Mouse (Mus musculus) stomach, postnatal 0 days (tissue): ENCODE results near the gene Bola2. TPM values are rescaled to one million over a fixed set of nuclear protein-coding genes. Genes with fewer than 3 reads are reported as not detected.
"Not testable (repeated sequence)": the region's sequence is repeated elsewhere in the genome, so short reads cannot be mapped to it uniquely, and the experiment has no call there.

ENCODE experiments used
- ATAC-seq: fragments of 200-750 bp; cut with Nextera tagmentation; 2 replicates; pipeline ENCODE4 v1.8.0; 2017; ENCODE audit not compliant: low FRiP score, low TSS enrichment
- DNase-seq: peaks from one replicate; pipeline ENCODE4 v3.0.0-alpha.2; 2016; ENCODE audit warnings: low spot score
- H3K27ac ChIP-seq: fragments of 300-500 bp; sonication (generic); replicated peaks from 2 replicates; pipeline ENCODE4 v1.5.1; 2014; ENCODE audit warnings: mild to moderate bottlenecking, control low read depth
- H3K27me3 ChIP-seq: fragments of 300-500 bp; sonication (generic); 2 replicates; pipeline ENCODE4 v1.6.1; 2014; ENCODE audit warnings: low read length; ENCODE audit not compliant: control insufficient read depth, insufficient read depth
- H3K36me3 ChIP-seq: fragments of 300-500 bp; sonication (generic); 2 replicates; pipeline ENCODE4 v1.6.1; 2014; ENCODE audit warnings: low read length, mixed read lengths; ENCODE audit not compliant: control insufficient read depth, insufficient read depth
- H3K4me1 ChIP-seq: fragments of 300-500 bp; sonication (generic); replicated peaks from 2 replicates; pipeline ENCODE4 v1.6.1; 2014; ENCODE audit warnings: antibody characterized with exemption; ENCODE audit not compliant: control insufficient read depth, insufficient read depth
- H3K4me2 ChIP-seq: fragments of 300-500 bp; sonication (generic); replicated peaks from 2 replicates; pipeline ENCODE4 v1.6.1; 2014; ENCODE audit warnings: low read depth, mild to moderate bottlenecking, control low read depth, moderate library complexity
- H3K4me3 ChIP-seq: fragments of 300-500 bp; sonication (generic); 2 replicates; pipeline ENCODE4 v1.5.1; 2014; ENCODE audit warnings: low read depth, low read length, control low read depth
- H3K9ac ChIP-seq: fragments of 300-500 bp; sonication (generic); 2 replicates; pipeline ENCODE4 v1.6.1; 2014; ENCODE audit warnings: mild to moderate bottlenecking, low read length, control low read depth, mixed read lengths
- H3K9me3 ChIP-seq: fragments of 300-500 bp; sonication (generic); 2 replicates; pipeline ENCODE4 v1.6.1; 2016; ENCODE audit warnings: low read length; ENCODE audit not compliant: control insufficient read depth
- CTCF ChIP-seq: IDR thresholded peaks from 2 replicates; pipeline ENCODE4 v1.5.1; 2016; ENCODE audit warnings: antibody characterized with exemption, low read depth, mild to moderate bottlenecking, moderate library complexity
- EP300 ChIP-seq: optimal IDR thresholded peaks from 2 replicates; pipeline ENCODE3; 2016; ENCODE audit warnings: antibody characterized with exemption
- WGBS: fragments of 180-500 bp; shearing (Covaris S2); extraction: QIAGEN DNeasy Blood & Tissue Kit; methylation state at CpG from one replicate; pipeline ENCODE4 v1.1.7; 2014; 5-methylcytosine and 5-hydroxymethylcytosine counted together
- polyA plus RNA-seq: library from polyadenylated mRNA; unstranded; fragments of >200 nt; fragmentation: Nextera tagmentation; extraction: Ambion mirVana; gene quantifications from 2 replicates; pipeline ENCODE4 v1.2.1, GENCODE M21; 2015

Gene Bola2
- polyA plus RNA-seq, 1 experiment from 2014 or later, result 93.4 TPM

DNA sequence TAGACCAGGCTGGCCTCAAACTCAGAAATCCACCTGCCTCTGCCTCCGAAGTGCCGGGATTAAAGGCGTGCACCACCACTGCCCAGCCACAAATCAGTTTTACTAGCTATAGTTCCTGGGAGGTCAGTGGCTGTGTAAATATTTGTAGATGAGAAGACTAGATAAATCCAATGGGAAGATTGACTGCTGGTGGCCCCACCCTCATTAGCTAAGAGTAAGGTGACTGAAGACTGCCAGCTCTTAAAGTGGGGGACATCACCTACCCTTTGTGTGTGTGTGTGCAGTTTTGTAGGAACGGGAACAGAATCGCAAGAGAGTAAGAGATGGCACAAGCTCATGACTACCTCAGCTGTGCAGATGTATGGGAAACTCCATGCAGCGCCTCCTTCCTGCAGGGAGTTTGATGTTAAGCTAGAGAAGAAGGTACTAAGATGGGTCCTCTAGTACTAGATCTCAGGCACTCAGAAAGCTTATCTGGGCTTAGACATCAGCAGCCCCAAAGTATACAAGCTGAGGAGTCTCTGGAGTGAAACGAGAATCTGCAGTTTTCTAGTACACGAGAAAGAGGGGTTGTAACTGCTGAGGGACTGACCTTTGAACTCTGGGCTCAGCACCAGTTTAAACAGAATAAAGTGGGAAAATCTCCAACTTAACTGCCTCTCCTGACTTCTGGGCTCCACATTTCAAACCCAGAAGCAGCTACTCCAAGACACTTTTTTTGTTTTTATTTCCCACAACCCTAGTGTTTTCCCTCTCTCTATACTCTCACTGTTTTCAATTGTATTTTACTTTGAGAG lies 16.5 kb upstream of the Bola2 start:
- no peak for TF ChIP-seq EP300
- TF ChIP-seq CTCF, result no peak
- 53% methylated on average over 8 of the region's 8 CpGs for WGBS

DNA sequence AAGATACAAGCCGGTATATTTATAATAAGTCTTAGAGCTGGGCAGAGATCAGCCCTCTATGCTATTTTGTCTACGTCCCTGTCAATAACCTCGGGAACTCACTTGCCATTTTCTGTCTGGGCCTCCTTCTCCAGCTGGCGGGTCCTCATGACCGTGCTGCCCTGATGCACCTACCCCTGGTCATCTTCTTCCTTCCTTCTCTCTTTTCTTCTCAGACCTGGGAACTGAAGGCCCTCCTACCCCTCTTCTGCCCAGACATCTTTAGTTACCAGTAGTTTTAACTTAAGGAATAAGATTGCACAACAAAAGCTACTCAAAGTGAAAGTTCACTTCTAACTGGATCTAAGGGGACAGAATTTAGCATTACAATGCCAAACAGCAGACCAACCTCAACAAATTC lies 15.5 kb upstream of the Bola2 start:
- Histone ChIP-seq H3K4me1 (0 out of 2 replicates have a peak, but pooled peaks cover 4% of the 10 kb centered on the region), H3K4me3 (no peak overlapping the region), H3K9ac (no peak overlapping the region), H3K27ac (no peak overlapping the region), H3K36me3 (no peaks in the 10 kb centered on the region), H3K9me3 (no peaks in the 10 kb centered on the region), H3K27me3 (no peaks in the 10 kb centered on the region), H3K4me2 (no peak overlapping the region)
- 81% methylated on average over 5 of the region's 5 CpGs for WGBS
- no peak for ATAC-seq
- TF ChIP-seq EP300 (no peak), CTCF (no peak)
- DNase-seq, result no peak

More for the DNA sequence above, 16.5 kb upstream of the Bola2 start:
- Histone ChIP-seq H3K4me1 (0 out of 2 replicates have a peak, but pooled peaks cover 4% of the 10 kb centered on the region), H3K9me3 (no peaks in the 10 kb centered on the region), H3K27ac (no peak overlapping the region), H3K4me3 (no peak overlapping the region), H3K27me3 (no peaks in the 10 kb centered on the region), H3K36me3 (no peaks in the 10 kb centered on the region), H3K9ac (no peak overlapping the region), H3K4me2 (no peak overlapping the region)
- DNase-seq (no peak), ATAC-seq (peak; percentile 33)

DNA sequence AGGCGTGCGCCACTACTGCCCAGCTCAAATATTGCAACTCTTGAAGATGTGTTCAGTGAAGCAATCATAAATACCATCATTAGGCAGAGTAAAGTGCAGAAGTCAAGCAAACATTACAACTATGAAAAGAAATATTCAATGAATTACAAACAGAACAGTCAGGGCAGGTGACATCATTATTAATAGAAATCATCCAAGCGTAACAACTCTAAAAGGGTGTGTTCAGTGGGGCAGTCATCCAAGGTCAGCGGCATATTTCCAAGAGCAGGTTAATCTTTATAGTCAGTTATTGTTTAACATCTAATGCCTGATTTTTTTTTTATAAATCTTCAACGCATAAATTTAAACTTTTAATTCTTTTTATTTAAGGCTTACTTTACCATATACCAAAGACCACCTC lies 14.0 kb upstream of the Bola2 start:
- no peak overlapping the region for H3K4me2 ChIP-seq
- no peaks in the 10 kb centered on the region for H3K27me3 ChIP-seq
- DNase-seq, result no peak
- WGBS, result 69% methylated on average over 5 of the region's 5 CpGs
- no peak overlapping the region for H3K27ac ChIP-seq
- H3K9ac ChIP-seq, result no peak overlapping the region
- no peak for ATAC-seq
- no peak for TF ChIP-seq EP300
- TF ChIP-seq CTCF, result no peak
- 0 out of 2 replicates have a peak, but pooled peaks cover 4% of the 10 kb centered on the region for H3K4me1 ChIP-seq
- no peaks in the 10 kb centered on the region for H3K36me3 ChIP-seq
- no peaks in the 10 kb centered on the region for H3K9me3 ChIP-seq
- no peak overlapping the region for H3K4me3 ChIP-seq

DNA sequence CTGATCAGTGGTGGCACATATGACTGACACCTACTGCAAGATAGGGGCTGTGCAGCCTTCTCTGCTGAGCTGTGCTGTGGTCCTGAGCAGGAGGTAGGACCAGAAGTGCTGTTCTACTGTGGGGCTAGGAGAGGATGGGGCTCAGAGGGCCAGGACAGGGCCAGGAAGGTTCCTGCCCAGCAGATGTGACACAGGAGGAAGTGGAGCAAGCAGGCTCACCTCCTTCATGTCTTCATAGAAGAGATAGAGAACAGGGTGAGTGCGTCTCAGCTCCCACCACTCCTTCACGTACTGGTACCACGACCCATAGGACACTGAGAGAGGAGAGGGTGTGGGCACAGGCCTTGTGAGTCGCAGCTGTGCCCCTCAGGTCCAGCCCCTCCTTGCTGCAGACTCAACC lies 7.0 kb upstream of the Bola2 start:
- not testable (repeated sequence) for H3K4me2 ChIP-seq, ATAC-seq, H3K27ac ChIP-seq, H3K36me3 ChIP-seq, H3K9ac ChIP-seq, H3K4me1 ChIP-seq, H3K9me3 ChIP-seq, H3K27me3 ChIP-seq, DNase-seq, H3K4me3 ChIP-seq
- WGBS, result 78% methylated on average over 4 of the region's 4 CpGs

DNA sequence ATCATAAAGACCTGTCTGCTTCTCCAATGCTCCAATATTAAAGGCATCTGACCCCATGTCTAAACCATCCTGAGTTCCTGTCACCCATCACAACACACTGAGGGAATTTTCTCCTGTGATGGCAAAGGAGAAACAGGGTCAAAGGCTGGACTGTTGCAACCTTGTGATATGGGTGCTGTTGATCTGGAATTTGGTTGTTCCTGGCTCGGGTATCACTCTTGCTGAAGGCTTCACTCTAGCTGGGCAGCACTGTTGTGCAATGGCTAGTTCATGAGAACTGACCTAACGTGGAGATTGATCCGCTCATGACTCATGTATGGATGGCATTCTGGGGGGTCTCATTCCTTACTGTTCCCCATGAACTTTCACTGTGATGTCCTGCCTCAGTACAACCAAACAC lies 6.2 kb upstream of the Bola2 start:
- WGBS, result 82% methylated on average over 3 of the region's 3 CpGs
- Histone ChIP-seq H3K27ac (no peak overlapping the region), H3K36me3 (no peaks in the 10 kb centered on the region; the same call in none of the 2 replicates), H3K4me1 (no peaks in the 10 kb centered on the region), H3K4me2 (no peak overlapping the region), H3K9ac (no peak overlapping the region), H3K27me3 (no peaks in the 10 kb centered on the region), H3K9me3 (no peaks in the 10 kb centered on the region), H3K4me3 (no peak overlapping the region)
- DNase-seq (no peak), ATAC-seq (no peak)
- TF ChIP-seq EP300, result no peak
- TF ChIP-seq CTCF, result no peak

DNA sequence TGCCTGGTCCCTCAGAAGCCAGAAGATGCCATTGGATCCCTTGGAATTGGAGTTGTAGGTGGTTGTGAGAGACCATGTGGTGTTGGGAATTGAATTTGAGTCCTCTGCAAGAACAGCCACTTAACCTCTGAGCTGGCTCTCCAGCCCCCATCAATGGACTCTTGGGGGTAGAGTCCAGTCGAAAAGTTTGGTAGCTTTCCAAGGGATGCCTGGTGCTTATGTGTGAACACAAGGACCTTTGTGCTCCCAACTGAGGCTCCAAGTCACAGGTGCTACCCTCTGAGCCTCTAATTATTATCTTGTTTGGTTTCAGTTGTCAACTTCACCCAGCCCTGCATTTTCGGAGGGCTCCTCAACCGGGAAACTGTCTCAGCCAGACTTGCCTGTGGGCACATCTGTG lies 4.5 kb upstream of the Bola2 start:
- DNase-seq, result no peak
- no peak overlapping the region for H3K9ac ChIP-seq
- H3K36me3 ChIP-seq, result no peaks in the 10 kb centered on the region; the same call in none of the 2 replicates
- H3K27me3 ChIP-seq, result no peaks in the 10 kb centered on the region
- H3K4me3 ChIP-seq, result no peak overlapping the region
- H3K9me3 ChIP-seq, result no peaks in the 10 kb centered on the region
- H3K4me2 ChIP-seq, result no peak overlapping the region
- H3K27ac ChIP-seq, result no peak overlapping the region
- no peak for ATAC-seq
- no peaks in the 10 kb centered on the region for H3K4me1 ChIP-seq
- no peak for TF ChIP-seq EP300
- no peak for TF ChIP-seq CTCF
- 91% methylated on average over 3 of the region's 3 CpGs for WGBS
